Mouse (Mus musculus): Measurements from ENCODE around the gene Chd5. TPM values are rescaled to one million over a fixed set of nuclear protein-coding genes. Genes with fewer than 3 reads are reported as not detected.

Chd5 gene
- polyA plus RNA-seq, 2 experiments, result 0.09 to 0.18 TPM

- ATAC-seq (ENCODE audit: insufficient read depth) (no peak), DNase-seq (ENCODE audit: low read depth in 3 of 3, low spot score in 3 of 3) (no peak)
- H3K27ac ChIP-seq, result no peak overlapping the region
- H3K4me2 ChIP-seq (ENCODE audit: low read depth), result no peak overlapping the region
- no peak overlapping the region for H3K4me3 ChIP-seq (ENCODE audit: insufficient read depth in 1 of 2, low read depth in 2 of 2, low read length in 2 of 2)
- no peak for TF ChIP-seq EP300 (IDR thresholded peaks at IDR 0.05; ENCODE audit: low read depth)
- TF ChIP-seq CTCF (IDR thresholded peaks at IDR 0.05; ENCODE audit: low read depth), result no peak
- H3K4me1 ChIP-seq (replicated peaks; ENCODE audit: control insufficient read depth in 2 of 2, insufficient read depth in 2 of 2, low read length in 1 of 2), result no peaks in the 10 kb centered on the region
- no peak overlapping the region for H3K9ac ChIP-seq (replicated peaks)
- H3K27me3 ChIP-seq (ENCODE audit: control insufficient read depth, insufficient read depth, low read length), result no peaks in the 10 kb centered on the region
- WGBS (ENCODE audit: insufficient replicate concordance), result 68% methylated on average over 17 of the region's 17 CpGs
- no peaks in the 10 kb centered on the region for H3K36me3 ChIP-seq (replicated peaks; ENCODE audit: control insufficient read depth, insufficient read depth, low read depth)
- no peaks in the 10 kb centered on the region for H3K9me3 ChIP-seq (ENCODE audit: control insufficient read depth, low read length)
Measured at GRCm38 (mm10) chr4:152392627-152393026, 54.2 kb downstream of the Chd5 start.

- H3K4me2 ChIP-seq (ENCODE audit: low read depth), result no peak overlapping the region
- no peak overlapping the region for H3K9ac ChIP-seq (replicated peaks)
- H3K27ac ChIP-seq, result no peak overlapping the region
- TF ChIP-seq CTCF (IDR thresholded peaks at IDR 0.05; ENCODE audit: low read depth), result no peak
- no peak for TF ChIP-seq EP300 (IDR thresholded peaks at IDR 0.05; ENCODE audit: low read depth)
- H3K4me3 ChIP-seq (ENCODE audit: insufficient read depth in 1 of 2, low read depth in 2 of 2, low read length in 2 of 2), result no peak overlapping the region
- no peaks in the 10 kb centered on the region for H3K36me3 ChIP-seq (replicated peaks; ENCODE audit: control insufficient read depth, insufficient read depth, low read depth)
- H3K4me1 ChIP-seq (replicated peaks; ENCODE audit: control insufficient read depth in 2 of 2, insufficient read depth in 2 of 2, low read length in 1 of 2), result no peaks in the 10 kb centered on the region
- ATAC-seq (ENCODE audit: insufficient read depth) (no peak), DNase-seq (ENCODE audit: low read depth in 3 of 3, low spot score in 3 of 3) (no peak)
- 60% methylated on average over 3 of the region's 3 CpGs for WGBS (ENCODE audit: insufficient replicate concordance)
- no peaks in the 10 kb centered on the region for H3K9me3 ChIP-seq (ENCODE audit: control insufficient read depth, low read length)
- no peaks in the 10 kb centered on the region for H3K27me3 ChIP-seq (ENCODE audit: control insufficient read depth, insufficient read depth, low read length)
Measured at GRCm38 (mm10) chr4:152398926-152399325, 60.5 kb downstream of the Chd5 start.

GRCm38 (mm10) chr4:152405143-152405542, 66.7 kb downstream of the Chd5 start:
- no peaks in the 10 kb centered on the region for H3K36me3 ChIP-seq (replicated peaks; ENCODE audit: control insufficient read depth, insufficient read depth, low read depth)
- no peaks in the 10 kb centered on the region for H3K27me3 ChIP-seq (ENCODE audit: control insufficient read depth, insufficient read depth, low read length)
- no peak overlapping the region for H3K27ac ChIP-seq
- no peak overlapping the region for H3K4me2 ChIP-seq (ENCODE audit: low read depth)
- no peaks in the 10 kb centered on the region for H3K4me1 ChIP-seq (replicated peaks; ENCODE audit: control insufficient read depth in 2 of 2, insufficient read depth in 2 of 2, low read length in 1 of 2)
- no peak overlapping the region for H3K4me3 ChIP-seq (ENCODE audit: insufficient read depth in 1 of 2, low read depth in 2 of 2, low read length in 2 of 2)
- WGBS (ENCODE audit: insufficient replicate concordance), result 68% methylated on average over 6 of the region's 6 CpGs
- no peak overlapping the region for H3K9ac ChIP-seq (replicated peaks)
- no peaks in the 10 kb centered on the region for H3K9me3 ChIP-seq (ENCODE audit: control insufficient read depth, low read length)
- ATAC-seq (ENCODE audit: insufficient read depth) (no peak), DNase-seq (ENCODE audit: low read depth in 3 of 3, low spot score in 3 of 3) (no peak)
- TF ChIP-seq EP300 (IDR thresholded peaks at IDR 0.05; ENCODE audit: low read depth) (no peak), CTCF (IDR thresholded peaks at IDR 0.05; ENCODE audit: low read depth) (no peak)

GRCm38 (mm10) chr4:152405671-152406201, 67.3 kb downstream of the Chd5 start:
- Histone ChIP-seq H3K36me3 (replicated peaks; ENCODE audit: control insufficient read depth, insufficient read depth, low read depth) (no peaks in the 10 kb centered on the region), H3K4me3 (ENCODE audit: insufficient read depth in 1 of 2, low read depth in 2 of 2, low read length in 2 of 2) (no peak overlapping the region), H3K4me2 (ENCODE audit: low read depth) (no peak overlapping the region), H3K9ac (replicated peaks) (no peak overlapping the region), H3K9me3 (ENCODE audit: control insufficient read depth, low read length) (no peaks in the 10 kb centered on the region), H3K27ac (no peak overlapping the region), H3K27me3 (ENCODE audit: control insufficient read depth, insufficient read depth, low read length) (no peaks in the 10 kb centered on the region), H3K4me1 (replicated peaks; ENCODE audit: control insufficient read depth in 2 of 2, insufficient read depth in 2 of 2, low read length in 1 of 2) (no peaks in the 10 kb centered on the region)
- DNase-seq (ENCODE audit: low read depth in 3 of 3, low spot score in 3 of 3) (no peak), ATAC-seq (ENCODE audit: insufficient read depth) (no peak)
- no peak for TF ChIP-seq CTCF (IDR thresholded peaks at IDR 0.05; ENCODE audit: low read depth)
- TF ChIP-seq EP300 (IDR thresholded peaks at IDR 0.05; ENCODE audit: low read depth), result no peak
- WGBS (ENCODE audit: insufficient replicate concordance), result 66% methylated on average over 7 of the region's 7 CpGs

GRCm38 (mm10) chr4:152406531-152406930, 68.1 kb downstream of the Chd5 start:
- no peaks in the 10 kb centered on the region for H3K27me3 ChIP-seq (ENCODE audit: control insufficient read depth, insufficient read depth, low read length)
- no peak overlapping the region for H3K27ac ChIP-seq
- H3K36me3 ChIP-seq (replicated peaks; ENCODE audit: control insufficient read depth, insufficient read depth, low read depth), result no peaks in the 10 kb centered on the region
- H3K4me1 ChIP-seq (replicated peaks; ENCODE audit: control insufficient read depth in 2 of 2, insufficient read depth in 2 of 2, low read length in 1 of 2), result no peaks in the 10 kb centered on the region
- H3K4me2 ChIP-seq (ENCODE audit: low read depth), result no peak overlapping the region
- DNase-seq (ENCODE audit: low read depth in 3 of 3, low spot score in 3 of 3) (no peak), ATAC-seq (ENCODE audit: insufficient read depth) (no peak)
- no peak for TF ChIP-seq CTCF (IDR thresholded peaks at IDR 0.05; ENCODE audit: low read depth)
- TF ChIP-seq EP300 (IDR thresholded peaks at IDR 0.05; ENCODE audit: low read depth), result no peak
- H3K9ac ChIP-seq (replicated peaks), result no peak overlapping the region
- no peak overlapping the region for H3K4me3 ChIP-seq (ENCODE audit: insufficient read depth in 1 of 2, low read depth in 2 of 2, low read length in 2 of 2)
- WGBS (ENCODE audit: insufficient replicate concordance), result 62% methylated on average over 8 of the region's 8 CpGs
- no peaks in the 10 kb centered on the region for H3K9me3 ChIP-seq (ENCODE audit: control insufficient read depth, low read length)

Measured in liver, embryonic 14.5 days (tissue).